In the genomic region with DNA sequence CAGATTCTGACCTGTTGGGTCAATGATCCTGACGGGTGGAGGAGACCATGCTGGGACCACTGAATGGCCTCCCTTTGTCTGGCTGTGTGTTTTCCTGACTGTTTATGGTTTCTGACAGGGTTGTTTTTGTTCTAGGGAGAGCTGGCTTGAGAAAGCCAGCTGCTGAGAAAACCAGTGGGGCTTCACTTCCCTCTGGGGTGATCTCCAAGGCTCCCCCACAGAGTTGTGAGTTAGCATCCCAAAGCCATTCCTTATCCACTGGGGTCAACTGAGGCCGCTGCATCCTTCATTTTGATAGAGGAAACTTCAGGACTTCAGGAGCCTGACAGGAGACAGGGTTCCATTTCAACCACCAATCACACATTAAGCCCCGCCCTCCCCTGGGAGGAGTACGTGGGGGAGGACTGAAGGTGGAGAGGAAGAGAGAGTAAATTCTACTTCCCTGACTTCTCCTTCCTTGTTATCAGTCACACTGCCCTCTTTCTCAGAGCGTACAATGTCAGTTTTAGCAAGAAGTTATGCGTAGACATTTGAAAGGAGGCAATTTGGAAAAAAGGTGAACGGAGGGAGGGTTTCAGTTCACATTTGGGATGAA, we compare ENCODE assay signal across 8 mouse cellular contexts. TPM values are rescaled to one million over a fixed set of nuclear protein-coding genes. Genes with fewer than 3 reads are reported as not detected.
DNase-seq lines count a peak whose midpoint lies in the region; ATAC-seq lines count a peak whose summit lies in the region.

No protein-coding gene starts in this region.

- H3K4me3 ChIP-seq in lung, embryonic 16.5 days (ENCODE audit: low read length) = peak overlapping the region; percentile 23

- H3K4me2 ChIP-seq in lung, embryonic 16.5 days (ENCODE audit: low read depth, low read length) = peak overlapping the region; percentile 47

- intact Hi-C loops in gastrocnemius, postnatal 14 days (cut with DNase I; ENCODE audit: low total_unique reads) = no loop called here

- 17% methylated on average over 7 of the region's 7 CpGs for WGBS in lung, embryonic 16.5 days

- no peaks in the 10 kb centered on the region for H3K36me3 ChIP-seq in lung, embryonic 16.5 days (ENCODE audit: control insufficient read depth, insufficient read depth, low read length)

- DNase-seq in heart, adult 18-20 months = peak; percentile 29 to 41
- no peak for DNase-seq in heart, adult 8-10 months (ENCODE audit: low spot score)
- DNase-seq in cerebellum, adult 9-11 months = peak; percentile 28
- DNase-seq in gastrocnemius, postnatal 14 days = peak; percentile 34
- DNase-seq in kidney, adult 9 months = peak; percentile 64
- DNase-seq in retina, embryonic 14.5 days (ENCODE audit: low spot score) = peak; percentile 59
- no peak for DNase-seq in right cerebral cortex, postnatal 14 days

- no peaks in the 10 kb centered on the region for H3K27me3 ChIP-seq in lung, embryonic 16.5 days (ENCODE audit: control insufficient read depth, insufficient read depth, low read depth, low read length)

- peak overlapping the region; percentile 30 for H3K9ac ChIP-seq in lung, embryonic 16.5 days (ENCODE audit: low read length)

- peaks cover 43% of the 10 kb centered on the region for H3K4me1 ChIP-seq in lung, embryonic 16.5 days (replicated peaks; ENCODE audit: control insufficient read depth, insufficient read depth, low read length)

- 0 out of 2 replicates have a peak overlapping the region, but pooled peaks have one; percentile 15 for H3K27ac ChIP-seq in lung, embryonic 16.5 days (ENCODE audit: low read length)

- H3K9me3 ChIP-seq in lung, embryonic 16.5 days (ENCODE audit: control insufficient read depth, low read length) = no peaks in the 10 kb centered on the region

- peak; percentile 59 for ATAC-seq in lung, embryonic 16.5 days (ENCODE audit: low read depth)

RNA-seq across cellular contexts. Expression of gene Map2k6, which starts 49.3 kb away (rescaled TPM):
- total RNA-seq in heart, adult 18-20 months (2021) = 1 to 10 TPM; 4.2 to 5.8 TPM
- total RNA-seq in heart, adult 8-10 months (2022) = 1 to 10 TPM; 2.9 to 7.0 (median 5.4) TPM
- 10 to 100 TPM; 24.0 to 30.4 TPM for total RNA-seq in gastrocnemius, postnatal 14 days (2021)
- 16.8 and 17.6 TPM in 2 replicates for polyA plus RNA-seq in lung, embryonic 16.5 days (2015; fragmentation: Nextera tagmentation; extraction: Ambion mirVana)

Comparison
In these comparisons a context has a peak if more than half of its experiments do, and no peak if none do; other contexts are left out.
1. DNase-seq: peak in heart, adult 18-20 months (2 of 2), cerebellum, adult 9-11 months (single experiment), gastrocnemius, postnatal 14 days (single experiment), kidney, adult 9 months (single experiment) and retina, embryonic 14.5 days (single experiment); none in heart, adult 8-10 months (single experiment) and right cerebral cortex, postnatal 14 days (single experiment).